Mouse (Mus musculus): ENCODE measurements around the gene Stac2.

Stac2 gene

GRCm38 (mm10) chr11:98050520-98050815 lies 2.8 kb downstream of the Stac2 start:
- DNase-seq, result no peak

- DNase-seq, result peak in 1 of 2 experiments; percentile 5
Observed at GRCm38 (mm10) chr11:98049672-98050519, 3.4 kb downstream of the Stac2 start.

GRCm38 (mm10) chr11:98047745-98048144 lies 5.5 kb downstream of the Stac2 start:
- DNase-seq, result peak; percentile 85 to 91

GRCm38 (mm10) chr11:98046466-98046865 lies 6.8 kb downstream of the Stac2 start:
- DNase-seq, result peak in 1 of 2 experiments; percentile 10

- DNase-seq, result peak in 1 of 2 experiments; percentile 11
Observed at GRCm38 (mm10) chr11:98045596-98045995, 7.7 kb downstream of the Stac2 start.

GRCm38 (mm10) chr11:98044074-98044473 lies 9.2 kb downstream of the Stac2 start:
- DNase-seq, result peak in 1 of 2 experiments; percentile 51

GRCm38 (mm10) chr11:98042741-98043140 lies 10.5 kb downstream of the Stac2 start:
- DNase-seq, result peak in 1 of 2 experiments; percentile 10

GRCm38 (mm10) chr11:98040975-98041374 lies 12.3 kb downstream of the Stac2 start:
- no peak for DNase-seq

GRCm38 (mm10) chr11:98037871-98038270 lies 15.4 kb downstream of the Stac2 start:
- peak in 1 of 2 experiments; percentile 46 for DNase-seq

GRCm38 (mm10) chr11:98035977-98036377 lies 17.3 kb downstream of the Stac2 start:
- peak; percentile 75 to 76 for DNase-seq

- no peak for DNase-seq
Observed at GRCm38 (mm10) chr11:98034840-98035239, 18.4 kb downstream of the Stac2 start.

- no peak for DNase-seq
Observed at GRCm38 (mm10) chr11:98034061-98034460, 19.2 kb downstream of the Stac2 start.

GRCm38 (mm10) chr11:98031443-98031770 lies 21.9 kb downstream of the Stac2 start:
- peak; percentile 76 to 87 for DNase-seq

GRCm38 (mm10) chr11:98030701-98031442 lies 22.4 kb downstream of the Stac2 start:
- DNase-seq, result no peak

- no peak for DNase-seq
Observed at GRCm38 (mm10) chr11:98027785-98028184, 25.5 kb downstream of the Stac2 start.

GRCm38 (mm10) chr11:98027297-98027688 lies 26.0 kb downstream of the Stac2 start:
- DNase-seq, result no peak

- DNase-seq, result peak; percentile 90 to 96
Observed at GRCm38 (mm10) chr11:98026570-98027296, 26.5 kb downstream of the Stac2 start, which contains the start of gene Rpl19. TSS of gene Rpl19 (plus strand) at chr11:98026710.

GRCm38 (mm10) chr11:98026248-98026569 lies 27.1 kb downstream of the Stac2 start:
- DNase-seq, result no peak

- DNase-seq, result no peak
Observed at GRCm38 (mm10) chr11:98024516-98024915, 28.7 kb downstream of the Stac2 start.

GRCm38 (mm10) chr11:98022555-98023371 lies 30.5 kb downstream of the Stac2 start, which contains the start of gene Cacnb1:
TSS of gene Cacnb1 (minus strand) at chr11:98023034.
- peak; percentile 64 to 75 for DNase-seq

GRCm38 (mm10) chr11:98022253-98022554 lies 31.1 kb downstream of the Stac2 start:
- DNase-seq, result no peak

GRCm38 (mm10) chr11:98021565-98022252 lies 31.6 kb downstream of the Stac2 start:
- peak; percentile 55 to 57 for DNase-seq

Data from cerebellum, adult 18-20 months (tissue).